Mouse (Mus musculus) heart, embryonic 12.5 days (tissue): Measurements from ENCODE around the gene Acot1. TPM values are rescaled to one million over a fixed set of nuclear protein-coding genes. Genes with fewer than 3 reads are reported as not detected.

Source experiments
- ATAC-seq: fragments of 200-750 bp; cut with Nextera tagmentation; 2 replicates; pipeline ENCODE4 v1.8.0; 2017; ENCODE audit warnings: moderate TSS enrichment, moderate library complexity; ENCODE audit not compliant: insufficient number of reproducible peaks, low FRiP score
- H3K27ac ChIP-seq: fragments of 300-500 bp; sonication (generic); 2 replicates; pipeline ENCODE4 v1.5.1; 2016; ENCODE audit warnings: mild to moderate bottlenecking, moderate library complexity; ENCODE audit not compliant: poor library complexity, severe bottlenecking
- H3K27me3 ChIP-seq: fragments of 300-500 bp; sonication (generic); replicated peaks from 2 replicates; pipeline ENCODE4 v1.6.1; 2016; ENCODE audit warnings: mild to moderate bottlenecking, moderate library complexity
- H3K36me3 ChIP-seq: fragments of 300-500 bp; sonication (generic); 2 replicates; pipeline ENCODE4 v1.6.1; 2016; ENCODE audit warnings: mild to moderate bottlenecking, moderate library complexity
- H3K4me1 ChIP-seq: fragments of 300-500 bp; sonication (generic); replicated peaks from 2 replicates; pipeline ENCODE4 v1.6.1; 2016; ENCODE audit warnings: mild to moderate bottlenecking
- H3K4me2 ChIP-seq: fragments of 300-500 bp; sonication (generic); 2 replicates; pipeline ENCODE4 v1.6.1; 2016; ENCODE audit warnings: mild to moderate bottlenecking, moderate library complexity
- H3K4me3 ChIP-seq: fragments of 300-500 bp; sonication (generic); 2 replicates; pipeline ENCODE4 v1.5.1; 2016; ENCODE audit warnings: mild to moderate bottlenecking
- H3K9ac ChIP-seq: fragments of 300-500 bp; sonication (generic); 2 replicates; pipeline ENCODE4 v1.6.1; 2016; ENCODE audit warnings: mild to moderate bottlenecking, moderate library complexity
- H3K9me3 ChIP-seq: fragments of 300-500 bp; sonication (generic); replicated peaks from 2 replicates; pipeline ENCODE4 v1.6.1; 2016; ENCODE audit warnings: mild to moderate bottlenecking, moderate library complexity
- WGBS: fragments of 180-500 bp; shearing (Covaris S2); methylation state at CpG from one replicate; pipeline ENCODE4 v1.1.7; 2016; 5-methylcytosine and 5-hydroxymethylcytosine counted together
- polyA plus RNA-seq: library from polyadenylated mRNA; unstranded; fragments of >200 nt; fragmentation: Nextera tagmentation; extraction: Ambion mirVana; gene quantifications from 2 replicates; pipeline ENCODE4 v1.2.1, GENCODE M21; 2016

Acot1 gene
- polyA plus RNA-seq, 1 experiment from 2014 or later = 21.3 TPM

GRCm38 (mm10) chr12:84063228-84063627, 53.9 kb downstream of the Acot1 start:
- H3K9ac ChIP-seq = no peak overlapping the region
- no peak overlapping the region for H3K4me3 ChIP-seq
- H3K27me3 ChIP-seq = peaks cover 31% of the 10 kb centered on the region
- no peak overlapping the region for H3K4me2 ChIP-seq
- no peak overlapping the region for H3K27ac ChIP-seq
- 0 out of 2 replicates have a peak, but pooled peaks cover 2% of the 10 kb centered on the region for H3K9me3 ChIP-seq
- no peaks in the 10 kb centered on the region for H3K4me1 ChIP-seq
- H3K36me3 ChIP-seq = no peaks in the 10 kb centered on the region
- no peak for ATAC-seq
- WGBS = 65% methylated on average over 5 of the region's 5 CpGs

- Histone ChIP-seq H3K4me2 (no peak overlapping the region), H3K4me1 (no peaks in the 10 kb centered on the region), H3K36me3 (no peaks in the 10 kb centered on the region), H3K4me3 (no peak overlapping the region), H3K9ac (no peak overlapping the region), H3K27ac (no peak overlapping the region), H3K9me3 (0 out of 2 replicates have a peak, but pooled peaks cover 2% of the 10 kb centered on the region), H3K27me3 (peaks cover 37% of the 10 kb centered on the region)
- 77% methylated on average over 2 of the region's 2 CpGs for WGBS
- no peak for ATAC-seq
Observed at GRCm38 (mm10) chr12:84063833-84064232, 54.5 kb downstream of the Acot1 start.

GRCm38 (mm10) chr12:84064621-84065020, 55.3 kb downstream of the Acot1 start:
- 0 out of 2 replicates have a peak, but pooled peaks cover 2% of the 10 kb centered on the region for H3K9me3 ChIP-seq
- no peak overlapping the region for H3K27ac ChIP-seq
- peaks cover 36% of the 10 kb centered on the region for H3K27me3 ChIP-seq
- H3K36me3 ChIP-seq = no peaks in the 10 kb centered on the region
- ATAC-seq = no peak
- WGBS = 70% methylated on average over 8 of the region's 8 CpGs
- 0 out of 2 replicates have a peak, but pooled peaks cover 5% of the 10 kb centered on the region for H3K4me1 ChIP-seq
- H3K4me3 ChIP-seq = no peak overlapping the region
- H3K9ac ChIP-seq = no peak overlapping the region
- no peak overlapping the region for H3K4me2 ChIP-seq

GRCm38 (mm10) chr12:84067752-84068151, 58.5 kb downstream of the Acot1 start:
- Histone ChIP-seq H3K27me3 (peaks cover 44% of the 10 kb centered on the region), H3K4me1 (0 out of 2 replicates have a peak, but pooled peaks cover 5% of the 10 kb centered on the region), H3K27ac (no peak overlapping the region), H3K9ac (no peak overlapping the region), H3K4me2 (no peak overlapping the region), H3K36me3 (no peaks in the 10 kb centered on the region), H3K4me3 (no peak overlapping the region), H3K9me3 (0 out of 2 replicates have a peak, but pooled peaks cover 2% of the 10 kb centered on the region)
- 72% methylated on average over 4 of the region's 4 CpGs for WGBS
- no peak for ATAC-seq

Other genes starting within 250 kb of the Acot1 start
- gene Papln, start 245.9 kb upstream of the Acot1 start, polyA plus RNA-seq = 0.22 and 0.23 TPM in 2 replicates
- gene Numb, start 87.6 kb upstream of the Acot1 start, polyA plus RNA-seq = 40.6 and 43.7 TPM in 2 replicates
- 14.7 and 16.5 TPM in 2 replicates for gene Riox1, start 58.9 kb upstream of the Acot1 start, polyA plus RNA-seq
- not detected in 2 replicates for gene Heatr4, start 24.6 kb upstream of the Acot1 start, polyA plus RNA-seq
- 43.8 and 45.1 TPM in 2 replicates for gene Acot2, start 21.6 kb upstream of the Acot1 start, polyA plus RNA-seq
- gene Acot4, start 28.9 kb downstream of the Acot1 start, polyA plus RNA-seq = 0.36 and 0.64 TPM in 2 replicates
- gene Gm49366, start 29.4 kb downstream of the Acot1 start, polyA plus RNA-seq = not detected in 2 replicates
- gene Acot3, start 42.7 kb downstream of the Acot1 start, polyA plus RNA-seq = 0.27 and 0.64 TPM in 2 replicates
- 0.22 TPM in 1 of 2 replicates, not detected in the other for gene Acot5, start 59.8 kb downstream of the Acot1 start, polyA plus RNA-seq
- 0.64 and 1.1 TPM in 2 replicates for gene Acot6, start 91.2 kb downstream of the Acot1 start, polyA plus RNA-seq
- 4.4 and 5.4 TPM in 2 replicates for gene Dnal1, start 104.9 kb downstream of the Acot1 start, polyA plus RNA-seq
- 0.40 and 0.68 TPM in 2 replicates for gene Pnma1, start 139.0 kb downstream of the Acot1 start, polyA plus RNA-seq
- gene Elmsan1, start 209.4 kb downstream of the Acot1 start, polyA plus RNA-seq = 8.7 and 10.6 TPM in 2 replicates